Mouse (Mus musculus) neural tube, embryonic 10.5 days (tissue): Measurements from ENCODE around the gene Actr1b.

Experiments
- DNase-seq: peaks from one replicate; pipeline ENCODE4 v3.0.0-alpha.2; 2017; ENCODE audit warnings: low spot score; ENCODE audit errors: extremely low spot score

Gene Actr1b

GRCm38 (mm10) chr1:36714311-36714710 lies at the start of gene Actr1b:
Gene Actr1b, minus strand, starts transcription at chr1:36714422.
- DNase-seq, result no peak

- DNase-seq, result no peak
These were observed 47.3 kb upstream of the Actr1b start, which contains the start of gene Zap70 for GRCm38 (mm10) chr1:36761568-36761967. Gene Zap70, plus strand, starts transcription at chr1:36761798.

- no peak for DNase-seq
These were observed 46.8 kb upstream of the Actr1b start for GRCm38 (mm10) chr1:36761061-36761460.

GRCm38 (mm10) chr1:36760401-36760800 lies 46.2 kb upstream of the Actr1b start:
- no peak for DNase-seq

GRCm38 (mm10) chr1:36759076-36759475 lies 44.9 kb upstream of the Actr1b start:
- DNase-seq, result no peak

GRCm38 (mm10) chr1:36758553-36758952 lies 44.3 kb upstream of the Actr1b start:
- DNase-seq, result no peak

- no peak for DNase-seq
These were observed 39.9 kb upstream of the Actr1b start for GRCm38 (mm10) chr1:36753932-36754675.

- DNase-seq, result peak; percentile 41
These were observed 32.2 kb upstream of the Actr1b start for GRCm38 (mm10) chr1:36746452-36746851.

- DNase-seq, result no peak
These were observed 31.4 kb upstream of the Actr1b start for GRCm38 (mm10) chr1:36745661-36746060.

- peak; percentile 72 for DNase-seq
These were observed 30.2 kb upstream of the Actr1b start for GRCm38 (mm10) chr1:36744268-36744944.

- no peak for DNase-seq
These were observed 28.8 kb upstream of the Actr1b start for GRCm38 (mm10) chr1:36743046-36743445.

GRCm38 (mm10) chr1:36739231-36739630 lies 25.0 kb upstream of the Actr1b start:
- no peak for DNase-seq

GRCm38 (mm10) chr1:36737300-36737699 lies 23.1 kb upstream of the Actr1b start:
- DNase-seq, result peak; percentile 72

GRCm38 (mm10) chr1:36724057-36724431 lies 9.8 kb upstream of the Actr1b start:
- DNase-seq, result no peak

GRCm38 (mm10) chr1:36723146-36724056 lies 9.2 kb upstream of the Actr1b start:
- DNase-seq, result no peak

- no peak for DNase-seq
These were observed 4.6 kb upstream of the Actr1b start for GRCm38 (mm10) chr1:36718786-36719185.

GRCm38 (mm10) chr1:36711104-36711503 lies 3.1 kb downstream of the Actr1b start:
- no peak for DNase-seq

- peak; percentile 98 for DNase-seq
These were observed 4.4 kb downstream of the Actr1b start, which contains the start of gene 4933424G06Rik for GRCm38 (mm10) chr1:36709854-36710280. Gene 4933424G06Rik, plus strand, starts transcription at chr1:36710149.

GRCm38 (mm10) chr1:36709055-36709853 lies 5.0 kb downstream of the Actr1b start:
- DNase-seq, result no peak

GRCm38 (mm10) chr1:36708626-36709025 lies 5.6 kb downstream of the Actr1b start:
- DNase-seq, result no peak

GRCm38 (mm10) chr1:36707797-36708196 lies 6.4 kb downstream of the Actr1b start:
- no peak for DNase-seq
